Mouse (Mus musculus) forebrain, postnatal 0 days (tissue): Measurements from ENCODE around the gene Olfr523. TPM values are rescaled to one million over a fixed set of nuclear protein-coding genes. Genes with fewer than 3 reads are reported as not detected.

Source experiments
- ATAC-seq: fragments of 200-750 bp; cut with Nextera tagmentation; 2 replicates; pipeline ENCODE4 v1.8.0; 2017; ENCODE audit warnings: mild to moderate bottlenecking, moderate library complexity
- DNase-seq: peaks from one replicate; pipeline ENCODE4 v3.0.0-alpha.2; 2015
- H3K27ac ChIP-seq: fragments of 300-500 bp; sonication (generic); 2 replicates; pipeline ENCODE4 v1.5.1; 2014; ENCODE audit warnings: low read depth, mild to moderate bottlenecking, antibody characterized with exemption, low read length, moderate library complexity, mixed read lengths
- H3K27me3 ChIP-seq: fragments of 300-500 bp; sonication (generic); 2 replicates; pipeline ENCODE4 v1.6.1; 2014; ENCODE audit warnings: mild to moderate bottlenecking, low read length, mixed read lengths; ENCODE audit not compliant: insufficient read depth
- H3K36me3 ChIP-seq: fragments of 300-500 bp; sonication (generic); 2 replicates; pipeline ENCODE4 v1.6.1; 2014; ENCODE audit warnings: mild to moderate bottlenecking, moderate library complexity; ENCODE audit not compliant: insufficient read depth
- H3K4me1 ChIP-seq: fragments of 300-500 bp; sonication (generic); 2 replicates; pipeline ENCODE4 v1.6.1; 2014; ENCODE audit warnings: antibody characterized with exemption; ENCODE audit not compliant: insufficient read depth
- H3K4me2 ChIP-seq: fragments of 300-500 bp; sonication (generic); 2 replicates; pipeline ENCODE4 v1.6.1; 2014; ENCODE audit warnings: low read depth, mild to moderate bottlenecking, moderate library complexity
- H3K4me3 ChIP-seq: fragments of 300-500 bp; sonication (generic); 2 replicates; pipeline ENCODE4 v1.5.1; 2014; ENCODE audit warnings: low read depth, low read length, mixed read lengths
- H3K9ac ChIP-seq: fragments of 300-500 bp; sonication (generic); 2 replicates; pipeline ENCODE4 v1.6.1; 2014; ENCODE audit warnings: mild to moderate bottlenecking
- H3K9me3 ChIP-seq: fragments of 300-500 bp; sonication (generic); 2 replicates; pipeline ENCODE4 v1.6.1; 2016; ENCODE audit warnings: low read length
- CTCF ChIP-seq: sonication (generic); IDR thresholded peaks from 2 replicates; pipeline ENCODE4 v1.5.1; 2016; ENCODE audit warnings: antibody characterized with exemption, control low read depth, low read depth
- WGBS: fragments of 180-500 bp; shearing (Covaris S2); extraction: QIAGEN DNeasy Blood & Tissue Kit; methylation state at CpG from one replicate; pipeline ENCODE4 v1.1.7; 2014; 5-methylcytosine and 5-hydroxymethylcytosine counted together
- polyA plus RNA-seq: library from polyadenylated mRNA; unstranded; fragments of >200 nt; fragmentation: Nextera tagmentation; extraction: Ambion mirVana; gene quantifications from 2 replicates; pipeline ENCODE4 v1.2.1, GENCODE M21; 2015
- total RNA-seq: library from RNA; depleted of rRNA; stranded (reverse); fragments of >200 nt; gene quantifications from 2 replicates; pipeline ENCODE4 v1.2.3, GENCODE M21; 2014

The Olfr523 gene
- total and polyA plus RNA-seq, 2 experiments from 2014 or later = not detected

DNA sequence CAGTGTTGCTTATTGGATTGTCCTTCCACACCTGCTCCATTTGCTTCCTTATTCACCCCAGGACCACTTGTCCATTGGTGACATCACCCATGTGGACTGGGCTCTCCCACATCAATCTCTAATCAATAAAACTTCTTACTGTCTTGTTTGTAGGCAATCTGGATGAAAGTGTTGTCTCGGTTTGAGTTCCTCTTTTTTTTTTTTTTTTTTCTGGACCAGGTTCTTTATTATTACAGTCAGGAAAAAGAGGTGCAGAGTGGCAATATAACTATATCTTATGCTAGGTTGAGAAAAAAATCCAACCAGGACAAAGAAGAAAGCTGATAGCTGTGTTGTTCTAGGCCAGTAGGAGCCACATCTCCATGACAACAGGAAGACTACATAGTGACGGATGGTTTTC, 7.7 kb downstream of the Olfr523 start:
- no peak for TF ChIP-seq CTCF

DNA sequence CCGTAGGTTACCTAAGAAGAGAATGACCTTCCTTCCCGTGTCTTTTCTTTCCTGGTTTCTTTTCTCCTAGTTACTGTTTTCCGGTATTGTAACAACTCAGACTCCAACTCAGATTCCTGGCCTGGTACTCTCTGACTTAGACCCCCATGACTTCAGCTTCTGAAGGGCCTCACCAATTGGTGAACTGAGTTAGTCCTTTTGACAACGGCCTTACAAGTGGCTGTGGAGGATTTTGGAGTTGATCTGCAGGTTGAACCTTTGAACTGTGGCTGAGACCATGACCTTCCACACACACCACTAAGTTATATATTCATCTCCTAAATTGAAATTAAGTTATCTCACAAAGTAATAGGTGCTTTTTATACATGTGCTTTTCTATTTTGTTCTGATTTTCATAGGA, 11.2 kb downstream of the Olfr523 start:
- no peak for ATAC-seq
- H3K4me3 ChIP-seq = no peak overlapping the region
- WGBS = 90% methylated on average over 4 of the region's 4 CpGs
- no peak overlapping the region for H3K27ac ChIP-seq
- H3K27me3 ChIP-seq = no peaks in the 10 kb centered on the region
- no peaks in the 10 kb centered on the region for H3K4me1 ChIP-seq
- no peak overlapping the region for H3K9ac ChIP-seq
- H3K4me2 ChIP-seq = no peak overlapping the region
- H3K9me3 ChIP-seq = no peaks in the 10 kb centered on the region
- H3K36me3 ChIP-seq = no peaks in the 10 kb centered on the region
- no peak for DNase-seq
- TF ChIP-seq CTCF = no peak

More for the DNA sequence above, 7.7 kb downstream of the Olfr523 start:
- Histone ChIP-seq H3K27ac (no peak overlapping the region), H3K27me3 (no peaks in the 10 kb centered on the region), H3K4me2 (no peak overlapping the region), H3K4me3 (no peak overlapping the region), H3K4me1 (no peaks in the 10 kb centered on the region), H3K9me3 (no peaks in the 10 kb centered on the region), H3K9ac (no peak overlapping the region), H3K36me3 (no peaks in the 10 kb centered on the region)
- DNase-seq (no peak), ATAC-seq (no peak)
- WGBS = 93% methylated on average over 2 of the region's 2 CpGs

- Histone ChIP-seq H3K27me3 (no peaks in the 10 kb centered on the region), H3K4me1 (no peaks in the 10 kb centered on the region), H3K27ac (no peak overlapping the region), H3K4me3 (no peak overlapping the region), H3K36me3 (no peaks in the 10 kb centered on the region), H3K9ac (no peak overlapping the region), H3K9me3 (no peaks in the 10 kb centered on the region), H3K4me2 (no peak overlapping the region)
- TF ChIP-seq CTCF = peak; percentile 57
- peak; percentile 12 for DNase-seq
- 44% methylated on average over 18 of the region's 18 CpGs for WGBS
- ATAC-seq = no peak
Measured at GRCm38 (mm10) chr7:140186646-140187620, 13.9 kb downstream of the Olfr523 start.

DNA sequence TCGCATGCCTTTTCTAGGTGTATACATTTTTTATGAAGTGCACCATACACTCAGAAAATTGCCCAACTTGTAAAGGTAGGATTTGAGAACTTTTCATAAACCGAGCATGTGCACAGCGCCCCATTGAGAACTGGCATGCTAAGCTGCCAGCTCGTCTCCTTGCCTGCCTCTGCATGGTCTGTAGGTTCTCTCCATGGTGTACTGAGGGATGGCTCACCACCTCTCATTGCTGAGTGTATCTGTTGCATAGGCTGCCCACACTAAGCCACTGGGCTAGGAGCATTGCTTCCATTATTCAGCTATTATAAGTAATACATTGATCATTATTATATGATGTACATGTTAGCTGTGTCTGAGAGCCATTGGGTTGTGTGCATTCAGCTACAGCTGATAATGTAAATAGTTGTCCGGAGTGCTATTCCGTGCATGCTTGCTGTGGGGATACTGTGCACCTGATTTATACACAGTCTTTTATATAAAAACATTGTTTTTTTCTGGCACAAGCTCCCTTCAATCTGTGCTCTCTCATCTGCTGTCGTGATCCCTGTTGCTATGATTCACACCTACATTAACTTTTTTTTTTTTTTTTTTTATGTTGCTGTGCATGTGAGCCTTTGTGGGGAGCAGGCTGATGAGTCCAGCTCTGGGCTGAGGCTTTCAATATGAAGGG, 14.8 kb downstream of the Olfr523 start:
- DNase-seq (no peak), ATAC-seq (no peak)
- Histone ChIP-seq H3K27ac (no peak overlapping the region), H3K27me3 (no peaks in the 10 kb centered on the region), H3K9ac (no peak overlapping the region), H3K36me3 (no peaks in the 10 kb centered on the region), H3K9me3 (no peaks in the 10 kb centered on the region), H3K4me1 (no peaks in the 10 kb centered on the region), H3K4me2 (no peak overlapping the region), H3K4me3 (no peak overlapping the region)
- 82% methylated on average over 7 of the region's 7 CpGs for WGBS
- TF ChIP-seq CTCF = no peak

GRCm38 (mm10) chr7:140188391-140189328, 15.6 kb downstream of the Olfr523 start:
- Histone ChIP-seq H3K4me1 (no peaks in the 10 kb centered on the region), H3K9ac (no peak overlapping the region), H3K27ac (no peak overlapping the region), H3K4me3 (no peak overlapping the region), H3K27me3 (no peaks in the 10 kb centered on the region), H3K9me3 (no peaks in the 10 kb centered on the region), H3K36me3 (no peaks in the 10 kb centered on the region), H3K4me2 (no peak overlapping the region)
- ATAC-seq (no peak), DNase-seq (peak; percentile 39)
- 63% methylated on average over 4 of the region's 4 CpGs for WGBS
- TF ChIP-seq CTCF = peak; percentile 57

DNA sequence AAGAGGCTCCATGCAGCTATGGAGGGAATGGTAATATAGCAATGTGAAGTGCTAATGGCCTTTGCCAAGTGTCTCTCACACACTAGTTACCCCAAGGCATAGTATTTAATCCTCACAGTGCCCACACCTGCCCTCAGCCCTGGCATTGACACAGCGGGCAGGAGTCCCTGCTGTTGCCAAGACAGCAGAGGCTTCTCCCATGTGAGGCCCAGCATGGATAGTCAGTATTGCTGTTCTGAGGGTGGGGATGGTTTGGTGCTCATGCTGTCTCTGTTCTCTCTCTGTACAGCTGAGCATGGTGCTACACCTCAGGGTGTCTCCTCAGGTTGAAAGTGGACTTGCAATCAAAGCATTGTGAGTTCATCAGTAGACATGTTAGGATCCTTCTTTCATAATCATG, 17.4 kb downstream of the Olfr523 start:
- DNase-seq (no peak), ATAC-seq (no peak)
- H3K9ac ChIP-seq = no peak overlapping the region
- H3K36me3 ChIP-seq = no peaks in the 10 kb centered on the region
- H3K27ac ChIP-seq = no peak overlapping the region
- WGBS = 92% methylated on average over 1 of the region's 1 CpGs
- H3K9me3 ChIP-seq = no peaks in the 10 kb centered on the region
- no peak for TF ChIP-seq CTCF
- no peak overlapping the region for H3K4me3 ChIP-seq
- no peaks in the 10 kb centered on the region for H3K27me3 ChIP-seq
- no peak overlapping the region for H3K4me2 ChIP-seq
- H3K4me1 ChIP-seq = no peaks in the 10 kb centered on the region
